Mouse (Mus musculus): Measurements from ENCODE around the gene Rxrb. TPM values are rescaled to one million over a fixed set of nuclear protein-coding genes. Genes with fewer than 3 reads are reported as not detected.

Rxrb gene
- polyA plus RNA-seq, 1 experiment from 2014 or later, result 28.5 TPM

DNA sequence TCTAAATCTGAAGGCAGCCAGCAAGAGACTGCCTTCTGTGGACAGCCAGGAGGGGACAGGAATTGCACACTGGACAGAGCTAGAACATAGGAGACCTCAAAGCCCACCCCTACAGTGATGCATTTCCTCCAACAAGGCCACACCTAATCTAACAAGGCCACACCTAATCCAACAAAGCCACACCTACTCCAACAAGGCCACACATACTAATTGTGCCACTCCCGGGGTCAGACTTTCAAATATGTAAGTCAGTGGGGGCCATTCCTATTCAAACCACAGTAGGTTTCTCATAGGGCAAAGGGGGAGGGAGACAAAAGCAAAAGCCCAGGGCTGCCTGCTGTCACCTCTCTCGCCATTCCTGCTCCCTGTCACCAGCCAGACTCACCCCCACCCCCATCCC lies 55.8 kb downstream of the Rxrb start:
- ATAC-seq (replicated peaks; ENCODE audit: low FRiP score, low TSS enrichment, low read depth), result no peak
- WGBS, result 56% methylated on average over 2 of the region's 2 CpGs

More for the DNA sequence above, 55.8 kb downstream of the Rxrb start:
- Histone ChIP-seq H3K9ac (ENCODE audit: low read length) (no peak overlapping the region), H3K27ac (ENCODE audit: low read depth) (no peak overlapping the region), H3K4me3 (ENCODE audit: low read depth, low read length) (no peak overlapping the region), H3K27me3 (replicated peaks; ENCODE audit: control insufficient read depth, insufficient read depth, low read length) (no peaks in the 10 kb centered on the region), H3K36me3 (ENCODE audit: control insufficient read depth, insufficient read depth, low read length) (no peaks in the 10 kb centered on the region), H3K4me1 (replicated peaks; ENCODE audit: control insufficient read depth, insufficient read depth, low read length) (no peaks in the 10 kb centered on the region), H3K4me2 (ENCODE audit: low read length) (no peak overlapping the region), H3K9me3 (ENCODE audit: control insufficient read depth, low read length) (no peaks in the 10 kb centered on the region)
- no peak for DNase-seq (ENCODE audit: low spot score)

MicroRNAs encoded within 50 kb of the gene (microRNA counts, 519-probe panel; counts per million panel counts)
- not detected for microRNA mmu-miR-219

Small RNA genes within 50 kb of the gene (microRNA-seq; reads per million reads assigned to microRNA genes)
- gene Mir219a-1 (0.34 reads per million), gene Mir219c (not detected)

Other genes with a start within 250 kb of the Rxrb start
- 18.0 and 22.0 TPM in 2 replicates for gene Angptl4, start 250.0 kb upstream of the Rxrb start, polyA plus RNA-seq (2014; fragmentation: Nextera tagmentation; extraction: Ambion mirVana)
- 28.0 and 28.8 TPM in 2 replicates for gene Kank3, start 221.3 kb upstream of the Rxrb start, polyA plus RNA-seq (2014; fragmentation: Nextera tagmentation; extraction: Ambion mirVana)
- 1,343 and 1,538 TPM in 2 replicates for gene Rps28, start 207.2 kb upstream of the Rxrb start, polyA plus RNA-seq (2014; fragmentation: Nextera tagmentation; extraction: Ambion mirVana)
- 589 and 606 TPM in 2 replicates for gene Ndufa7, start 207.2 kb upstream of the Rxrb start, polyA plus RNA-seq (2014; fragmentation: Nextera tagmentation; extraction: Ambion mirVana)
- 77.8 and 86.7 TPM in 2 replicates for gene Cd320, start 188.7 kb upstream of the Rxrb start, polyA plus RNA-seq (2014; fragmentation: Nextera tagmentation; extraction: Ambion mirVana)
- gene Gm7029, start 158.0 kb upstream of the Rxrb start, polyA plus RNA-seq (2014; fragmentation: Nextera tagmentation; extraction: Ambion mirVana), result not detected in 2 replicates
- gene Kifc1, start 141.2 kb upstream of the Rxrb start, polyA plus RNA-seq (2014; fragmentation: Nextera tagmentation; extraction: Ambion mirVana), result 6.7 and 9.4 TPM in 2 replicates
- gene Platr17, start 126.7 kb upstream of the Rxrb start, polyA plus RNA-seq (2014; fragmentation: Nextera tagmentation; extraction: Ambion mirVana), result 0.23 TPM in 2 replicates
- 41.8 and 42.7 TPM in 2 replicates for gene Daxx, start 122.4 kb upstream of the Rxrb start, polyA plus RNA-seq (2014; fragmentation: Nextera tagmentation; extraction: Ambion mirVana)
- 32.3 and 32.5 TPM in 2 replicates for gene Tapbp, start 115.9 kb upstream of the Rxrb start, polyA plus RNA-seq (2014; fragmentation: Nextera tagmentation; extraction: Ambion mirVana)
- 9.4 and 9.8 TPM in 2 replicates for gene Zbtb22, start 115.9 kb upstream of the Rxrb start, polyA plus RNA-seq (2014; fragmentation: Nextera tagmentation; extraction: Ambion mirVana)
- 31.3 and 34.5 TPM in 2 replicates for gene Rgl2, start 102.3 kb upstream of the Rxrb start, polyA plus RNA-seq (2014; fragmentation: Nextera tagmentation; extraction: Ambion mirVana)
- 163 and 175 TPM in 2 replicates for gene Pfdn6, start 91.5 kb upstream of the Rxrb start, polyA plus RNA-seq (2014; fragmentation: Nextera tagmentation; extraction: Ambion mirVana)
- 28.6 and 31.8 TPM in 2 replicates for gene Wdr46, start 91.2 kb upstream of the Rxrb start, polyA plus RNA-seq (2014; fragmentation: Nextera tagmentation; extraction: Ambion mirVana)
- 3.7 and 4.9 TPM in 2 replicates for gene B3galt4, start 80.3 kb upstream of the Rxrb start, polyA plus RNA-seq (2014; fragmentation: Nextera tagmentation; extraction: Ambion mirVana)
- gene Vps52, start 76.0 kb upstream of the Rxrb start, polyA plus RNA-seq (2014; fragmentation: Nextera tagmentation; extraction: Ambion mirVana), result 32.4 and 35.3 TPM in 2 replicates
- 2,375 and 2,437 TPM in 2 replicates for gene Rps18, start 75.8 kb upstream of the Rxrb start, polyA plus RNA-seq (2014; fragmentation: Nextera tagmentation; extraction: Ambion mirVana)
- gene H2-K1, start 31.5 kb upstream of the Rxrb start, polyA plus RNA-seq (2014; fragmentation: Nextera tagmentation; extraction: Ambion mirVana), result 105 and 137 TPM in 2 replicates
- gene Ring1, start 7.1 kb upstream of the Rxrb start, polyA plus RNA-seq (2014; fragmentation: Nextera tagmentation; extraction: Ambion mirVana), result 4.4 and 5.9 TPM in 2 replicates
- 49.7 and 53.6 TPM in 2 replicates for gene H2-Ke6, start 3.8 kb upstream of the Rxrb start, polyA plus RNA-seq (2014; fragmentation: Nextera tagmentation; extraction: Ambion mirVana)
- gene Slc39a7, start 130 bp upstream of the Rxrb start, polyA plus RNA-seq (2014; fragmentation: Nextera tagmentation; extraction: Ambion mirVana), result 86.4 and 89.5 TPM in 2 replicates
- 0.44 and 0.66 TPM in 2 replicates for gene Col11a2, start 7.6 kb downstream of the Rxrb start, polyA plus RNA-seq (2014; fragmentation: Nextera tagmentation; extraction: Ambion mirVana)
- 0.75 and 1.1 TPM in 2 replicates for gene H2-Oa, start 60.5 kb downstream of the Rxrb start, polyA plus RNA-seq (2014; fragmentation: Nextera tagmentation; extraction: Ambion mirVana)
- gene H2-DMa, start 87.7 kb downstream of the Rxrb start, polyA plus RNA-seq (2014; fragmentation: Nextera tagmentation; extraction: Ambion mirVana), result 11.0 and 13.5 TPM in 2 replicates
- 124 and 144 TPM in 2 replicates for gene Brd2, start 90.8 kb downstream of the Rxrb start, polyA plus RNA-seq (2014; fragmentation: Nextera tagmentation; extraction: Ambion mirVana)
- gene H2-DMb2, start 111.5 kb downstream of the Rxrb start, polyA plus RNA-seq (2014; fragmentation: Nextera tagmentation; extraction: Ambion mirVana), result 0.15 and 0.42 TPM in 2 replicates
- gene H2-DMb1, start 121.3 kb downstream of the Rxrb start, polyA plus RNA-seq (2014; fragmentation: Nextera tagmentation; extraction: Ambion mirVana), result 1.7 and 1.8 TPM in 2 replicates
- 4.2 and 4.9 TPM in 2 replicates for gene Tap1, start 155.7 kb downstream of the Rxrb start, polyA plus RNA-seq (2014; fragmentation: Nextera tagmentation; extraction: Ambion mirVana)
- gene Psmb9, start 156.0 kb downstream of the Rxrb start, polyA plus RNA-seq (2014; fragmentation: Nextera tagmentation; extraction: Ambion mirVana), result 4.6 and 4.7 TPM in 2 replicates
- gene Psmb8, start 165.9 kb downstream of the Rxrb start, polyA plus RNA-seq (2014; fragmentation: Nextera tagmentation; extraction: Ambion mirVana), result 13.7 and 14.0 TPM in 2 replicates
- gene Tap2, start 171.7 kb downstream of the Rxrb start, polyA plus RNA-seq (2014; fragmentation: Nextera tagmentation; extraction: Ambion mirVana), result 2.2 and 2.5 TPM in 2 replicates
- gene H2-Ob, start 207.1 kb downstream of the Rxrb start, polyA plus RNA-seq (2014; fragmentation: Nextera tagmentation; extraction: Ambion mirVana), result 0.11 TPM in 1 of 2 replicates, not detected in the other
- gene H2-Ab1, start 225.9 kb downstream of the Rxrb start, polyA plus RNA-seq (2014; fragmentation: Nextera tagmentation; extraction: Ambion mirVana), result 12.2 and 12.9 TPM in 2 replicates